Mouse (Mus musculus) erythroblast, embryonic 14.5 days (primary cell): ENCODE measurements around the gene Bcor. TPM values are rescaled to one million over a fixed set of nuclear protein-coding genes. Genes with fewer than 3 reads are reported as not detected.

ENCODE experiments used
- H3K27me3 ChIP-seq: 2 replicates; pipeline ENCODE4 v1.6.1; 2012; ENCODE audit warnings: inconsistent platforms; ENCODE audit not compliant: control insufficient read depth
- H3K36me3 ChIP-seq: 2 replicates; pipeline ENCODE4 v1.6.1; 2012; ENCODE audit warnings: mild to moderate bottlenecking, inconsistent platforms; ENCODE audit not compliant: control insufficient read depth
- H3K4me1 ChIP-seq: 2 replicates; pipeline ENCODE4 v1.6.1; 2012; ENCODE audit warnings: inconsistent platforms; ENCODE audit not compliant: control insufficient read depth
- H3K4me3 ChIP-seq: replicated peaks from 2 replicates; pipeline ENCODE3; 2012; ENCODE audit warnings: moderate library complexity, mild to moderate bottlenecking, inconsistent platforms
- H3K9me3 ChIP-seq: 2 replicates; pipeline ENCODE4 v1.6.1; 2012; ENCODE audit warnings: low read length, inconsistent platforms, mixed read lengths; ENCODE audit not compliant: control insufficient read depth
- GATA1 ChIP-seq: IDR thresholded peaks from 2 replicates; pipeline ENCODE4 v1.6.1; 2012; ENCODE audit warnings: low read length, inconsistent platforms, mixed read lengths
- TAL1 ChIP-seq: IDR thresholded peaks from 3 replicates; pipeline ENCODE4 v1.6.1; 2012; ENCODE audit warnings: low read length, inconsistent platforms, mixed read lengths
- polyA plus RNA-seq: library from polyadenylated mRNA; stranded (reverse); fragments of >175 nt; gene quantifications from 2 replicates; pipeline ENCODE4 v1.2.3, GENCODE M21; 2012

Bcor gene
- polyA plus RNA-seq, 1 experiment, result 0.66 TPM

GRCm38 (mm10) chrX:12164591-12165529 is 4.7 kb upstream of the Bcor start:
- H3K36me3 ChIP-seq, result no peaks in the 10 kb centered on the region
- no peak overlapping the region for H3K4me3 ChIP-seq
- H3K4me1 ChIP-seq, result no peaks in the 10 kb centered on the region

GRCm38 (mm10) chrX:12159534-12159881 is 647 bp downstream of the Bcor start:
- Histone ChIP-seq H3K9me3 (peaks cover 19% of the 10 kb centered on the region), H3K4me1 (no peaks in the 10 kb centered on the region), H3K27me3 (peaks cover 73% of the 10 kb centered on the region), H3K36me3 (no peaks in the 10 kb centered on the region), H3K4me3 (peak overlapping the region; percentile 29)
- TF ChIP-seq TAL1, result no peak
- TF ChIP-seq GATA1, result no peak

More at GRCm38 (mm10) chrX:12164591-12165529, 4.7 kb upstream of the Bcor start:
- Histone ChIP-seq H3K27me3 (peaks cover 22% of the 10 kb centered on the region), H3K9me3 (peaks cover 5% of the 10 kb centered on the region)
- no peak for TF ChIP-seq TAL1
- TF ChIP-seq GATA1, result no peak

- Histone ChIP-seq H3K9me3 (peaks cover 19% of the 10 kb centered on the region), H3K4me3 (no peak overlapping the region), H3K4me1 (no peaks in the 10 kb centered on the region), H3K36me3 (no peaks in the 10 kb centered on the region), H3K27me3 (peaks cover 78% of the 10 kb centered on the region)
- TF ChIP-seq TAL1, result no peak
- TF ChIP-seq GATA1, result no peak
Observed at GRCm38 (mm10) chrX:12158821-12159533, 1.2 kb downstream of the Bcor start.

GRCm38 (mm10) chrX:12158244-12158820 is 1.8 kb downstream of the Bcor start:
- Histone ChIP-seq H3K4me3 (no peak overlapping the region), H3K9me3 (peaks cover 19% of the 10 kb centered on the region), H3K27me3 (peaks cover 85% of the 10 kb centered on the region), H3K36me3 (no peaks in the 10 kb centered on the region), H3K4me1 (no peaks in the 10 kb centered on the region)
- no peak for TF ChIP-seq TAL1
- TF ChIP-seq GATA1, result no peak

- H3K4me1 ChIP-seq, result peaks cover 1% of the 10 kb centered on the region; the same call in 1 of the 2 replicates
- peaks cover 94% of the 10 kb centered on the region for H3K27me3 ChIP-seq
- H3K36me3 ChIP-seq, result no peaks in the 10 kb centered on the region
- no peak overlapping the region for H3K4me3 ChIP-seq
- H3K9me3 ChIP-seq, result peaks cover 19% of the 10 kb centered on the region
- no peak for TF ChIP-seq TAL1
- no peak for TF ChIP-seq GATA1
Observed at GRCm38 (mm10) chrX:12157331-12157930, 2.7 kb downstream of the Bcor start.

GRCm38 (mm10) chrX:12155842-12156291 is 4.3 kb downstream of the Bcor start:
- no peak overlapping the region for H3K4me3 ChIP-seq
- H3K27me3 ChIP-seq, result peaks cover 100% of the 10 kb centered on the region
- H3K4me1 ChIP-seq, result peaks cover 3% of the 10 kb centered on the region; the same call in 1 of the 2 replicates

GRCm38 (mm10) chrX:12155068-12155840 is 4.9 kb downstream of the Bcor start:
- TF ChIP-seq GATA1, result no peak
- TF ChIP-seq TAL1, result no peak

More at GRCm38 (mm10) chrX:12155842-12156291, 4.3 kb downstream of the Bcor start:
- peaks cover 19% of the 10 kb centered on the region for H3K9me3 ChIP-seq
- H3K36me3 ChIP-seq, result no peaks in the 10 kb centered on the region
- TF ChIP-seq TAL1 (no peak), GATA1 (no peak)

More at GRCm38 (mm10) chrX:12155068-12155840, 4.9 kb downstream of the Bcor start:
- peaks cover 3% of the 10 kb centered on the region; the same call in 1 of the 2 replicates for H3K4me1 ChIP-seq
- peaks cover 100% of the 10 kb centered on the region for H3K27me3 ChIP-seq
- H3K4me3 ChIP-seq, result no peak overlapping the region
- no peaks in the 10 kb centered on the region for H3K36me3 ChIP-seq
- H3K9me3 ChIP-seq, result peaks cover 15% of the 10 kb centered on the region
